Mouse (Mus musculus) thymus, adult 18-20 months (tissue): ENCODE results near the gene Znhit3.

ENCODE experiments used
- DNase-seq, 2 experiments: peaks; one replicate each; pipeline ENCODE4 v3.0.0; 2022; ENCODE audit warnings: mixed read lengths in 2 of 2

Gene Znhit3

GRCm38 (mm10) chr11:84873042-84873833 lies 42.9 kb downstream of the Znhit3 start:
- DNase-seq = no peak

DNA sequence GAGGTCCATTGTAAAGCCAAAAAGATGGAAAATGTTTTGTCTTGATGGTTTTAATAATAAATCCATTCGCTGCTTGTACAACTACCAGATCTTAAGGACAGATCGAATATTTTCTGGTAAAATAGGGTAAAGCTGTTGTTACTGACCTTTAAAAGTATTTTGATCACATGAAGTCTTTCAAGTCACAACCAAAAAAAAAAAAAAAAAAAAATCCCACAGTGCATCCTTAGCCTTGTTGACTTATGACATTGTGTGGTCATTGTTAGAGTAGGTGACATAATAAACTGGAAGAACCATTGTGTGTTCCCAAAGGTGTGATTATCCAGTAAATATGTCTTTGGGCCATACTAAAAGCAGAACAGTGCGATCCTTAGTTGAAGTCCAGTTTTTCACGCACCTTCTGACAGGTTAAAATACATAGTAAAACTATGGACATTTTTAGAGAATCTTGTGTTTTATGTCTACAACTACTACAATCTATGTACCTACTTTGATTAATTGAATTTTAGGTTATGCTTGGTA lies 44.6 kb downstream of the Znhit3 start:
- no peak for DNase-seq

GRCm38 (mm10) chr11:84871046-84871445 lies 45.1 kb downstream of the Znhit3 start:
- DNase-seq = no peak

- peak; percentile 86 to 92 for DNase-seq
Observed at GRCm38 (mm10) chr11:84870337-84871043, 45.7 kb downstream of the Znhit3 start, which contains the start of gene Ggnbp2. TSS of gene Ggnbp2 (minus strand) at chr11:84870817.

GRCm38 (mm10) chr11:84869537-84870232 lies 46.5 kb downstream of the Znhit3 start:
- DNase-seq = peak; percentile 94 to 95

GRCm38 (mm10) chr11:84868786-84869259 lies 47.3 kb downstream of the Znhit3 start:
- no peak for DNase-seq

GRCm38 (mm10) chr11:84867586-84867985 lies 48.6 kb downstream of the Znhit3 start:
- no peak for DNase-seq

DNA sequence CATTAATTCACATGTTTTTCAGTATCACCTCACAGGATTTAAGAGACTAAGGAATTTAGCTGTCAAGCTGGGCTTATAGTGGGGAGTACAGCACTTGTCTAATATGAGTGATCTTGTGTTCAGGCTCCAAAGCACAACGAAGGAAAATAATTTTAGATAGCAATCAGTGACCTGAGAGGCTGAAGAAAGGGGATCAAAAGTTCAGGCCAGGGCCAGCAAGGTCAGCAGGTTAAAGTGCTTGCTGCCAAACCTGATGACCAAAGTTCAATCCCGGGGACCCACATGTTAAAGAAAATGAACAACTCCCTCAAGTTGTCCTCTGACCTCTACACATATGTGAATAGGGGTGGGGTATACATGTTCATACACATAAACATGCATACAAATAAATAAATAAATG lies 50.9 kb downstream of the Znhit3 start:
- DNase-seq = no peak
